In genomic region chr9:50311036-50311545, GRCm38 (mm10) we compare ENCODE assay signal across 24 mouse cellular contexts.
"Had no signal": no experiment of that assay in that cellular context is flagged by ENCODE, and none has a peak within 500 bp of the region (broad histone marks: within the 10 kb centered on the region; RNA-seq: fewer than 3 reads in every experiment).

No protein-coding gene starts in this region.

- ATAC-seq: liver, embryonic 12.5 days had no signal

- H3K27ac ChIP-seq: kidney, postnatal 0 days; layer of hippocampus, adult 2 months; limb, embryonic 10.5 days; limb, embryonic 13.5 days; liver, embryonic 12.5 days; liver, embryonic 15.5 days; lung, embryonic 15.5 days; stomach, postnatal 0 days had no signal

- H3K9ac ChIP-seq: limb, embryonic 13.5 days; liver, embryonic 12.5 days; liver, embryonic 15.5 days; lung, embryonic 15.5 days had no signal

- H3K9me3 ChIP-seq: limb, embryonic 10.5 days; limb, embryonic 13.5 days; liver, embryonic 12.5 days; liver, embryonic 15.5 days; lung, embryonic 15.5 days had no signal

- H3K36me3 ChIP-seq: limb, embryonic 10.5 days; limb, embryonic 13.5 days; liver, embryonic 12.5 days; liver, embryonic 15.5 days; lung, embryonic 15.5 days had no signal

- H3K4me2 ChIP-seq: limb, embryonic 13.5 days; liver, embryonic 12.5 days; liver, embryonic 15.5 days; lung, embryonic 15.5 days; midbrain, embryonic 11.5 days had no signal

- H3K4me1 ChIP-seq: liver, embryonic 12.5 days; liver, embryonic 15.5 days; lung, embryonic 15.5 days had no signal

- H3K27me3 ChIP-seq: limb, embryonic 13.5 days; liver, embryonic 12.5 days; liver, embryonic 15.5 days; lung, embryonic 15.5 days had no signal

- DNase-seq: kidney, adult 18-20 months; kidney, adult 9 months; kidney, postnatal 25 days; layer of hippocampus, adult 9-11 months; liver; lung, adult 18-20 months; lung, postnatal 14 days; lung, postnatal 4 days; midbrain, embryonic 14.5 days; right cerebral cortex, adult 18-20 months; right cerebral cortex, postnatal 14 days; right cerebral cortex, postnatal 4 days; thymus, adult 2 months; thymus, postnatal 14 days; thymus, postnatal 4 days had no signal

- H3K4me3 ChIP-seq: layer of hippocampus, adult 2 months; limb, embryonic 10.5 days; limb, embryonic 13.5 days; liver, embryonic 12.5 days; liver, embryonic 15.5 days; lung, embryonic 15.5 days had no signal
